Mouse (Mus musculus) lung, adult 2 months (tissue): ENCODE measurements around the gene Gas8. TPM values are rescaled to one million over a fixed set of nuclear protein-coding genes. Genes with fewer than 3 reads are reported as not detected.

Source experiments
- polyA plus RNA-seq: library from polyadenylated mRNA; depleted of rRNA; stranded (reverse); fragments of >200 nt; gene quantifications from 2 replicates; pipeline ENCODE4 v1.2.3, GENCODE M21; 2012; rRNA removed

Gene Gas8
- polyA plus RNA-seq, 1 experiment, result 14.0 TPM

Other genes starting within 250 kb of the Gas8 start
- 17.8 and 21.8 TPM in 2 replicates for gene Fanca, start 200.3 kb upstream of the Gas8 start, polyA plus RNA-seq
- gene Spire2, start 186.1 kb upstream of the Gas8 start, polyA plus RNA-seq, result 5.2 TPM in 2 replicates
- 150 and 188 TPM in 2 replicates for gene Tcf25, start 145.1 kb upstream of the Gas8 start, polyA plus RNA-seq
- not detected in 2 replicates for gene Mc1r, start 111.7 kb upstream of the Gas8 start, polyA plus RNA-seq
- gene Tubb3, start 107.4 kb upstream of the Gas8 start, polyA plus RNA-seq, result 1.2 and 1.4 TPM in 2 replicates
- gene Def8, start 95.3 kb upstream of the Gas8 start, polyA plus RNA-seq, result 23.0 and 30.9 TPM in 2 replicates
- gene Afg3l1, start 40.9 kb upstream of the Gas8 start, polyA plus RNA-seq, result 13.0 and 21.4 TPM in 2 replicates
- gene Dbndd1, start 3.4 kb upstream of the Gas8 start, polyA plus RNA-seq, result 1.8 and 2.6 TPM in 2 replicates
- 5.0 and 8.0 TPM in 2 replicates for gene Rhou, start 135.1 kb downstream of the Gas8 start, polyA plus RNA-seq